Mouse (Mus musculus) induced T-regulatory cell, adult 2 months (primary cell): ENCODE results near the gene Slc25a54.
A peak's percentile ranks its signal among the peaks of the same experiment; 100 is the strongest.

Source experiments
- DNase-seq: peaks from one replicate; pipeline ENCODE4 v3.0.0-alpha.2; 2012; ENCODE audit warnings: low read depth

The Slc25a54 gene

DNA sequence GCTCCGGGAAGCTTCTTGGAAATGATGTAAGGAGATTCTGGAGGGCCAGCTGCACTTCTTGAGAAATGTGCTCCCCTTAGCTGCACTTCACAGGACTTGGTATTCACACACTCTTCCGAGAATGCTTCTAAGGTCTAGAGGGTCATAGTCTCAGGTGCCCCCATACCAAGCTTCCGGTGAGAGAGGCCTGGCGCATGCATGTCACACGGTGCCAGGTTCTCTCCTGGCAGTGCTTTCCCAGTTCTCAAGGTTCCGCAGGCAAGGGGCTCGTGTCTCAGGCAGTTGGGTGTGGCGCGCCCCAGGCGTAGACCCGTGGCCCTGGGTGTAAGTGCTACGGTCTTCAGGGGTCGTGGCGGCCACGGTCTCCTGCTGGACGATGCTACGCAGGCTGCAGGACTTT lies at the start of gene Slc25a54:
Gene Slc25a54 (plus strand): TSS at position 301 of the 400 bp plus-strand sequence.
- no peak for DNase-seq

DNA sequence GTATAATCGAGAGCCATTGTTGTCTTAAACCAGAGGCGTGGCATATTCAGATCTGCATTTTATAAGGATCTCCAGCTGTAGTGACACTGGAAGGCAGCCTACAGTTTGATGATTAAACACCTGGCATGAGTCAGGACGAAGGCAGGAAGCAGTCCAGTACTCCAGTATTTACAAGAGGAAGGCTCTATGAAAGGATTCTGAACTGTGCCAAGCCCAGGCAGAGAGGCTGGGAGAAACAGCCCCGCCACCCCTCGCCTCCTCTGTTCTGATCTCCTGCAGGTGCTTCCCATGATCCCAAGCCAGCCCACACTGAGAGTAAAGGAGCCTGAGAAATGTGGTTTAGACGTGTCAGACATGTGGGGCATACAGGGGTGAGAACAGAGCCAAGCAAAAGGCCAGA lies 49.5 kb upstream of the Slc25a54 start:
- no peak for DNase-seq

DNA sequence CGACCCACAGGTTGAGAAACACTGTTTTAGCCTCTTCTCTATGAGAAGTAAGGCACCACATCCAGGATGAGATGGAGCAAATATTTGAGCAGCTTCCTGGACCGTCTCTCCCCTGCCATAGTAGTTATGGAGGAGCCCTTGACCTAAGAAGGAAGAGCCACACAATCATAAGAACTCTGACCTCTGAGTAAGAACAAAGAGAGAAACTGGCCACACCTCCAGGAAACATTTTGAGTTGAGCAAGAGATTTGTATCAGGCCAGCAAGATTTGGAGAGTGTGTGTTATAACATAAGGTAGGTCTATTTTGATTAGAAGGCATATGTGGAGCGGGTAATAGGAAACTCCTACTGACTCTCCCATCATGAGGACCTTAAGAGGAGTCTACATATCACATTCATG lies 48.6 kb upstream of the Slc25a54 start:
- no peak for DNase-seq

DNA sequence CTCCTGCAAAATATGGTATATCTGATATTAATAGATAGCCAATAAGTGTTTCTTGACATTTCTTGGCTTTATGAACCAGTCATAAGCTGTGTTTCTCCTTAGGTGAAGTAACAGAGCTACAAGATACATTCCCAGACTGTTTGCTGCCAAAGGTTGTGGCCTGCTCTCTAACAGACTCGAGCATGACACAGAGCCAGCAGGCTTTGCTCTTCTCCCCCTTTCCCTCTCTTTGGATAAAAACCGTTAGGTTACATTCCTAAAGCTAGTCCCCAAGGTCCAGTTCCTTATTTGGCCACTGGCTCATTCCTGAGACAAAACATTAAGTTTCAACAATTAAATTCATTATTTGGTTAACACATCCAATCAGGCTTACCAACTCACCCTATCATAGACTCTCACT lies 48.0 kb upstream of the Slc25a54 start:
- no peak for DNase-seq

DNA sequence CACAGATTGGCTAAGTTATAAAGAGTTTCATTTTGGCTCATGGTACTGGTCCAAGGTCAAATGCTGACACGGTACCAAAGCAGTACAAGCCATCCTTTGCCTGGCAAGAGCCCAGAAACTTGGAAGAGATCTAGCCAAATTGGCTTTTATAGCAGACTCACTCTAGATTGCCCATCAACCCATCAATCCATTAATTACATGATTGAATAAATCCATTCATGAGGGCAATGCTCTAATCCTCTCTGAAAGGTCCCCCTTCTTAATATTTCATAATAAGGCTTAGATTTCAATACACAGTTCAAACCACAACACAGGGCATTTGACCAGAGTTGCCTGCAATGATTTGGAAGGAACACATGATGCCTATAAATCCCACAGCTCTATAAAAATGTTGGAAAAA lies 45.9 kb upstream of the Slc25a54 start:
- DNase-seq: no peak

DNA sequence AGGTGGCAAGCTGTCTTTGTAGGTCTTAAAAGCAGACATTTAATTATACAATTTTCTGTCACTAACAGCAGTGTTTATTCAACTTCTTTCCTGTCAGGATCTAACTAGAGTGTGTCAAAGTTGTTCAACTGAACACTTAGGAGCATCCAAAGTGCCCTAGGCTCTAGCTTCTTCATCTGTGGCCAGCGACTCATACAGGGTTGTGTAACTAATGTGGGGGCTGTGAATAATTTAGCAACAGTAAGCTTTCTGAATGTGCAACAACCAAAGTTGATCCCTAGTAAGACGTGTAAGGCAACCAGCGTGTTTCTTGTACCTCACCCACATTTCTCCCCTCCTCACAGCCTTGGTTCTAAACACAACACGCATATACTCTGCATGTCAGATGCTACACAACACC lies 39.4 kb upstream of the Slc25a54 start:
- DNase-seq: no peak

DNA sequence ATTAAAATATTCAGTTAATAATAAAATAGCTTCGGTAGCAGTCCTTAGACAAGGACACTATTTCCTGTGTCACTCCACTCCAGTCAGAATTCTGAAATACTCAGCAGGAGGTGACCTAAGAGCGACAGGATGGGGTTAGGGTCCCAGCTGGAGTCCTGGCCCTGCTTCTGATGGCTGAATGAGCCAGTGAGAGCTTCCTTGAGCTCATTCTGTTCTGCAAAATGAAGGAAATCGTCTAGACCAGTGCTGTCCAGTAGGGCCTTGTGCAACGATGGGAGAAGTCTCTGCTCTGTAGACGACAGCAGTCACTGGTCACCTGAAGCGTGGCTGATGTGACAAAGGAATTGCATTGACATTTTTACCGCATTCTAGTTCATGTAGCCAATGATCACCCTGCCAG lies 36.9 kb upstream of the Slc25a54 start:
- no peak for DNase-seq

DNA sequence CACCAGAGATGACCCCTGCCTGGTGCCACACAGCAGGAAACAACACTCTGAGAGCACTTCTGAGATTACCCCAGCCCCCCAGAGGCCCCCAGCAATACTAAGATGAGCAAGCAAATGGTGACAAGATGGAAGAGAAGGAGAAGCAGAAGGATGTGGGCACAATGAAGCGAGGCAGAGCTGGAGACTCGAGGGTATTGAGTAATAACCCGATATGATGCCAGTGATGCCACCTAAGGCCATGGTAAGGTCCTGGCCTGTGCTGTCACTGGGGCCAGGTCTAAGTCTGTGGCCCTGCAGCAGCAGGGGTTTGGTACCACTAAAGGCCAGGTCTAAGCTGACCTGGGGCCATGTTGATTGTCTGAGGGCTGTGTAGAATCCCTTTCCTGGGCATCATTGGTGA lies 33.8 kb upstream of the Slc25a54 start:
- DNase-seq: no peak

DNA sequence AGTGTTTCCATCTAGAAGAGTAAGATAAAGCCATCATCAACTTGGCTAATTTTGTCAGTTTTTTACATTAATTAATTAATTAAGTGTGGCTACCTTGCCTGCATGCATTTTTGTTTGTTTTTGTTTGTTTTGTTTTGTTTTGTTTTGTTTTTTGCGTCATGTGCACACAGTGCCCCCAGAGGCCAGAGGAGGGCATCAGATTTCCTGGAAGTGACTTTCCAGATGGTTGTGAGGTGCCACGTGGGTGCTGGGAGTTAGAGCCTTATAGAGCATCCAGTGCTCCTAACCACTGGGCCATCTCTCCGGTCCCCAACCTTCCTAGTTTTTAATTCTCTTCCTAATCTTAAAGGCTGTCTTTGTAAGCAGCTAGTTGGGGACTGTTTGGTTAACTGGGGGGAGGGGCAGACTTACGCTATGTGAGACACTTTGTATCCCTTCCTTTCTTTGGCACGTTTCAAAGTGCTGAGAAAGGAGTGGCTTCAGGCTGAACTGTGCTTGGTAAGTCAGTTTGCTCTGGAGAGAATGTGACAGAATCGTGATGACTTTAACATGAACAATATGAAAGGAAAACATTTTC lies 32.5 kb upstream of the Slc25a54 start:
- DNase-seq: no peak

DNA sequence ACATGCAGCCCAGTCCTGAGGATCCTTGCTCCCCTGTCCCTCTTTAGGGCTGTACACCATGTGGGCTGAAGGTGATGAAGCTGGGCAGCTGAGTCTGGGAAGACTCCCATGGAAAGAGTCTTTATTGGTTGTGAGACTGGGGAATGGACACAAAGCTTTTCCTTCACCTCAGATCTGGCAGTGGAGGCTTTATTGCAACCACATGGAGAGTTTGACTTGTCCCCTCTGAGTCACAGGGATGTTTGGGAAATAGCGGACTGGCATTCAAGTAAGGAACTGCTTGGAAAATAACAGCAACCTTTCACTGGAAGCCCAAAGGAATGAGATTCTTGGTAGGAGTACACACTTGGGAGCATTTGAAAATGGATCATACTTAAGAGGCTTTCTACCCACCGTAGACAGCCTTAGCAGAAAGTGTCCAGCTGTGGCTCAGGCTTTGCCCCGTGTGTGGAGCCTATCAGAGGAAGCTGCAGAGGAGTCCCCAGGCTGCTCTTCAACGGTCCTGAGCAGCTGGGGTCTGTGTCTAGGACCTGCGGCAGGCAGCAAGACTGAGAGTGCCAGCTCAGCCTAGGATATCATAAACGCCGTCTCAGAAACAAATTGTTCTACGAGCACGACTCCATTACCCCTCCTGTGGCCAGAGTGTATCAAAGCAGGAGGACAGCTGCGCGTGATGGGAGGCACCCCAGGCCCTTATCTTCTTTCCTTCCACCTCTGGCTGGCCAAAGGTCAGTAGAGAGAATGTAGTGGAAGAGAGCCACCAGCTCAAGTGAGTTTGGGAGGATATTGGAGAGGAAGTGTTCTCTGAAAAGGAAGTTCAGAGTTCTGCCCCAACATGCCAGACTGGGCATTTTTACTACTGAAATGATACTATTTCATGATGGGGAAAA lies 29.0 kb upstream of the Slc25a54 start:
- no peak for DNase-seq

DNA sequence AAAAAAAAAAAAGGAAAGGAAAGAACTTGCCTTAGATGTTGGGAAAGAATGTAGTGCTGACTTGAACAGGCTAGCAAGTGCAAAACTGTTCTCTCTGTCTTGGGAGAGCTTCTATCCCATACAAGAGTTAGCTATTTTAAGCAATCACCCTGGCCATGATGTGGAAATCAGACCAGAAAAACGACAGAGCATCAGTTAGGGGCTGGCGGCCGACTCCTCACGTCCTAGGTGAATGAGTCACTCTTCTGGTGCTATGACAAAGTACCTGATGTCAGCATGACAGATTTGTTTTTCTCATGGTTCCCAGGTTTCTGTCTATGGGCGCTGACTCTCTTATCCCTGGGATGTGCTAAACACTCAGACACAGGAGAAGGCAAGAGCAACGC lies 28.3 kb upstream of the Slc25a54 start:
- DNase-seq: no peak

DNA sequence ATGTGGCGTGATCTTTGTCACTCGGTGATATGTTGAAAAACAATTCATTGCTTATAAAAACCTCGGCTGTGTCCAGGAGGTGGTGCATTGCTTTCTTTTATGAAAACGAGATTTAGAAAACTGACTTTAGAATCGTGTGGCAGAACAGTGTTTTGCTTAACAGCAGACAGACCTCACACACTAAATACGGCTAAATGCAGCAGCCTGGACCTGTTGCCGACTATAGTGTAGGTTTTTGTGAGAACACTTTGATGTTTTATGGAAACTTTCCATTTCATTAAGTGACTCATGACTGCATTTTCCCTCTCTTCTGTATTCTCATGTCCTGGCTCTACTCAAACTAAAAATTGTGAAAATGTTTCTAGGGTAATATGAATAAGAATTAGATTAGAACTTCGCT lies 20.4 kb upstream of the Slc25a54 start:
- DNase-seq: no peak

DNA sequence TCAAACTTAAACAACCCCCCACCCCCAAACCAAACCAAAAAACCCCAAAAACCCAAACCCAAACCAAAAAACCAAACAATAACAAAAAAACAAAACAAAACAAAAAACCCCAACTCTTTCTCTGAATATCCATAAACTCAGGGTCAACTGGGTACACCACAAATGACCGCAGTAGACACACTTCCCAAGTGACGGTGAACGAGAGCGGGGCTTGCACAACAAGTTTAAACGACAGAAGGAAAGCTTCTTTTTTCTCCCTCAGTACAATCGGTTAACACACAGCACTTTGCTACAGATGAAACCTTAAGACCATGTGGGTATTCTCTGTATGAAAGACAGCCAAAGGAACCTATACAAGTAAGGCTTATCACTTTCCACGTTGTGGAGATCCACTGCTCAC lies 17.9 kb upstream of the Slc25a54 start:
- DNase-seq: no peak

DNA sequence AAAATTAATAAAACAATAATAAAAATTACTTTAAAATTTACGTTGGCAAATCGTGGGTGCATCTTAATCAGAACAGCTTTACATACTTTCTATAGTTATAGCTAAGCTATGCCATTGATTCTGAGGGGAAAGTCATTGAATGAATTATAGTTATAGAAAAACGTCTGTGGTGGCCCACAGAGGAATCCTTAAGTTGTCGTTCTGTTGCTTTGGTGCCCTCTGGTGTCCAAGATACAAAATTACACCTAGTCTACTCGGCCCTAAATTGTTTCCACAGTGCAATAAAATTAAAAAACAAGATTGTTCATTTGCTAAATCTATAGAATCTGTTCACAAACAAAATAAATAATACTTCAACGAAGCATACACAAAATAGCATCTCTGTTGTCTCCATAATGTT lies 17.3 kb upstream of the Slc25a54 start:
- peak; percentile 83 for DNase-seq

DNA sequence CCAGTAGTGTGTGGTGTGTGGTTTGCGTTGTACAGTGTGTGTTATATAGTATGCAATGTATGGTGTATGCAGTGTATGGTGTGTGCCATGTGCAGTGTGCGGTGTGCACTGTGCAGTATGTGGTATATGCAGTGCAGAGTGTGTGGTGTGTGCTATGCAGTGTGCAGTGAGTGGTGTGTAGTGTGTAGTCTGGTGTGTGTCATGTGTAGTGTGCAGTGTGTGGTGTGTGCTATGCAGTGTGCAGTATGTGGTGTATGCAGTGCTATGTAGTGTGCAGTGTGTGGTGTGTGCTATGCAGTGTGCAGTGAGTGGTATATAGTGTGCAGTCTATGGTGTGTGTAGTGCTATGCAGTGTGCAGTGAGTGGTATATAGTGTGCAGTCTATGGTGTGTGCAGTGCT lies 4.1 kb downstream of the Slc25a54 start:
- DNase-seq: no peak

DNA sequence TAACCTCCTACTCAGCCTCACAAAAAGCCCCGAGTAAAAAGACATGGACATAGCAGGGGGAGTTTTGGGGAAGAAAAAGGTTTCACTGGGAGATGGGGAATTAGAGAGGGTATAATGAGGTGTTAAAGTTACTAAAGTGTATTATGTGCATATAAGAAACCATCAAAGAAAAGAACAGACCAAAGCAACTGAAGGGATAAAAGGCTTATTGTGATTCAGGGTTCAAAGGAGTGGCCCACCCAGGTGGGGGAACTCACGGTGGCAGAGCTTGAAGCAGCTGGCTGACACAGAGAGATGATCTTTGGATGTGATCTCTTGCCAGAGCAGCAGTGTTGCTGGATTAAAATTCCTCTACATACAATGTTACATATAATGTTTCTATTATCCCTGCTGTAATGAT lies 8.2 kb downstream of the Slc25a54 start:
- DNase-seq: no peak

DNA sequence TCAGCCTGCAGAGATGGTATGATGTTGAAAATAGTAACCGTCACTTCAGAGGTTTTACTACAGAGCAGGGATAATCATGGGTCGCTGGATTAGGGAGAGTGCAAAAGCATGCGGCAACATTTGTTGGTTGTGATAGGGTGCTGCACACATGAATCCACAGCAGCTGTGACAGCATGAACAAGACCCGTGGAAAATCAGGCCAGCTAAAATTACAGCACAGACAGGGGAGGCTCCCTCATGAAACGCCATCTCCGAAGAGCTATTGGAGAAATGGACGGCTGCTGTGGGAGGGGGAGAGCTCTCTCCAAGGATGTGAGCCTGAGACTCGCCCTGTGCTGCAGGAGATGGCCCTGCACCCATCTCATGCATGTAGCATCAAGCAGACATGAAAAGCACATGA lies 24.4 kb downstream of the Slc25a54 start:
- no peak for DNase-seq

DNA sequence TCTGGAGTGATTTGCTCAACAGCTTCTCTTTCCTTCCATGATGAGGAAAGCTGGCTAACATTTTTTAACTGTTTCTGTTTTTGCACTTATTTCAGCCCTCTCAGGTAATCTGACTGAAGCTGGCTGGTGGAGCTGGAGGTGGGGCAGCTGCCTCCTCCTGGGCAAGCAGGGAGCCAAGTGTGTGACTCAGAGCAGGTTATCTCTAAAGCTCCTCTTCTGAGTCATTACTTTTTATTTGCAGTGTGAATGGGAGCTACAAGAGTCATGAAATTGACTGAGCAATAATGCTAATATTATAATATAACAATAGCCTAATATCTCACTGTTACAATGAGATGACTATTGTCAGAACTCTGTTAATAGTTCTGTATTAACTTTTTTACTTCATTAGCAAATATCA lies 36.9 kb downstream of the Slc25a54 start:
- no peak for DNase-seq

DNA sequence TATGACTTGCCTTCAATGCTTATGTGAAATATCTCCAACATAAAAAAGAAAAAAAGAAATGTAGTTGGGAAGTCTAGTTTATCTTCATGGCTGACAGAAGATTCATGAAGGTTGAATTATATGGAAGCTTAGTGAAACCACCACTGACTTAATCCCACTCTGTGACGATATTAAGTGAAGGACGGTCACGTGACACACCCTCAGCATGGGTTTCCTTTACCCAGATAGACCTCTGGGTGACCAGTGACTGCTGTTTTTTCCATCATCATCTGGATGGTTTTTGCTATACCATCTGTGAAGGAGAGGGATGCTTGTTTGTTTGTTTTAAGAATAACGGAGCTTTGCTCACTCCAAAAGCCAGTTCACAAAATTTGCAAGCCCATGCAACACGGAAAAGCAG lies 39.3 kb downstream of the Slc25a54 start:
- no peak for DNase-seq

DNA sequence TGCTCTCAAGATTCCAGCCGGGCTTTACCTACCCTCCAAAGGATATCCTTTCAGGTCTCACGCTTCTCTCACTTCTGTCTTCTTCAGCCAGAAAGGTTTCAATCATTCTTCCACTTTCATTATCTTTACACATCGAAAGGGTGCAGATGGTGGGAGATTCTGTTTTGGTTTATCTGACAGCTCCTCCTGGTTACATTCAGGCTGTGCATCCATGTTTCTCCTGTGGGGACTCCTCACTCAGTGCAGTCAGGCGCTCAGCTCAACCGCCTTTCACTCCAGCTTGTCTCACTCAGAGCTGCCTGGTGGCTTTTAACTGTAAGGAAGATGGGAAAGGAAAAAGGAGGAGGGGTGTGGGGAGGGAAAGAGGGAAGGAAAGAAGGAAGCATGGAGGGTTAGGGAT lies 39.7 kb downstream of the Slc25a54 start:
- DNase-seq: no peak

DNA sequence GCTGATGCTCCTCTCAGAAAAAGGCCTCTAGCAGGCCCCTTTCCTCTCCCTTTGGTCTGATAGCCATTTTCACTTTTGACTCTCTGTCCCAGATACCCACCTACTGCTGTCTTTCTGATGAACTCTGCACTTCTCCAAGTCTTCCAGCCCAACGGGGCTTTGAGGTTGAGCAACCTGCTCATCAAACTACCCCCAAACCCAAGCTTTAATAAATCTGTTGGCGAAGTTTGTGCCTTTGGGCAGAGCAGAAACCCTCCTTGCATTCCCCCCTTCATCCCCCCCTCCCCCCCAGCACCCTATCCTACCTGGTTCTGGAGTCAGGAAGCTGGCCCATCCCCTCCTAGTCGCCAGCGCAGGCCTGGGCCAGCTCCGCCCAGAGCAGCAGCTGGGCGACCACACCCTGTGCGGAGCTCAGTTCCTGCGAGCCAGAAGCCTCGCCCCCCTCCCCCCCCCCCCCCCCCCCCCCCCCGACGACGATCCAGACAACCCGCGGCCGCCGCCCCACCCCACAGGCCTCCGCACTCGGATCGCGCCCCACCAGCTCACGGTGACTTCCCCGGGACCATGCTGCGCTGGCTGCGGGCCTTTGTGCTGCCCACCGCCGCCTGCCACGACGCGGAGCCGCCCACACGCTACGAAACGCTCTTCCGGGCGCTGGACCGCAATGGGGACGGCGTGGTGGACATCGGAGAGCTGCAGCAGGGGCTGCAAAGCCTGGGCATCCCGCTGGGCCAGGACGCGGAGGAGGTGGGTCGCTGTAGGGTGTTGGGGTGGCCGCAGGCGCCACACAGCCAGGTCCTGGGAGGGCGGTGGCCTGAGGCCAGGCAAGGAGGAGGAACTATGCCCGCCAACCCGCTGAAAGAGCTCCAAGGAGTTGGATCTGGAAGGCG lies 42.6 kb downstream of the Slc25a54 start, which contains the start of gene Slc25a24:
Gene Slc25a24 (plus strand): TSS at position 509 of the 890 bp plus-strand sequence.
- peak; percentile 63 for DNase-seq

DNA sequence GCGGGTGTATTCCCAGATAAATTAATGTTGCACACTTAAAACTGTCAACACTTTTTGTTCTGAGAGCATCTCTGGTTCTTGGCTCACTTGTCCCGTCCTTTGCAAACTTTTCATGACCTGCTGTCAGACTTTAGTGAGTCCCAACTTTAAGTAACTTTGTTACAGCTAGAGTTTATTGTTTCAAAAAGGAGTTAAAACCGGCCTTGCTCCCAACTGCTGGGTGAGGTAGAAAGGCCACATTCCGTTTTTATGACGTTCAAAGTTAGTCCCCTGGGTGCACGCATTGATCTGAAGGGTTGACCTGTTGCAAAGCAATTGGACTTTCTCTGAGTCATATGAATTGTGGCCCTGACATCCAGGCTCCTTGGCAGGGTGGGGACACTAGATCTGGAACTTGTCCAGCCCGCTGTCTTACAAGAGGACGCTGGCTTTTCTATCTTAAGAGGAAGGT lies 43.3 kb downstream of the Slc25a54 start:
- peak; percentile 30 for DNase-seq

DNA sequence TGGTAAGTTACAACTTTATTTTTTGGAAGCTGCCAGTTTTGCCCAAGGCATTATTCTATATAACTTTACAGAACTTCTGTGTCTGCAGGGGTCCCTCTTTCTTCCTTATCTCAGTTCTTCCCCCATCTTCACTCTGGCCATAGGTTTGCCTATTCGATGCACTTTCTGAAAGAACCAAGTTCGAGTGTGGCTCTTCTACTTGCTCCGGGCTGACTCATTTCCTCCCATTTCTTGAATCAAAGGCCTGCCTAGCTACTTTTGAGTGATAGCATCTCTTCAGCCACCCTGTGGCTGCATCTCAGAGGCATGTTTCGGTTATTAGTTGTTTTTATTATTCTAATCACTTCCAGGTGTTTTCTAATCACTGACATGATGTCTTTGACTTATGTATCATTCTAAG lies 43.8 kb downstream of the Slc25a54 start:
- DNase-seq: peak; percentile 49
